Mouse (Mus musculus): ENCODE data around the gene Ccdc88a.
"Not testable (repeated sequence)": the region's sequence is repeated elsewhere in the genome, so short reads cannot be mapped to it uniquely, and the experiment has no call there.

Ccdc88a gene

DNA sequence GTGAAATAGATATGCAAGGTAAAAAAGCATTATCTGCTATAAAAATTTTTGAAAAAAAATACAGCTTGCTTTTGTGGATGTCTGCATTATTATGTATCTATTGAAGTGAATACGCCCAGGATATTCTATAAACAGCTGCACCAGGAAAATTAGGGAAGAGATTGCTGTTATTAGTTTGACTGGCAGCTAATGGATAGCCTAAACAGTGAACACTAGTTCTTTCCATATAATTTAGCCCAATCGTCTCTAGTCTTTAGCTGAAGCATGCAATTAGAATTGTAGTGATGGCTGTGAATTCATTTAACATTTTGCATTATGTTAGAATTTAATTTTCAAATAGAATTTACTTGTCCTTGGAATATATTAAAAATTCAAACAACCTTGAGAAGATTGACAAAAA lies 75.3 kb downstream of the Ccdc88a start:
- no peak for DNase-seq (ENCODE audit: low spot score in 2 of 2)

DNA sequence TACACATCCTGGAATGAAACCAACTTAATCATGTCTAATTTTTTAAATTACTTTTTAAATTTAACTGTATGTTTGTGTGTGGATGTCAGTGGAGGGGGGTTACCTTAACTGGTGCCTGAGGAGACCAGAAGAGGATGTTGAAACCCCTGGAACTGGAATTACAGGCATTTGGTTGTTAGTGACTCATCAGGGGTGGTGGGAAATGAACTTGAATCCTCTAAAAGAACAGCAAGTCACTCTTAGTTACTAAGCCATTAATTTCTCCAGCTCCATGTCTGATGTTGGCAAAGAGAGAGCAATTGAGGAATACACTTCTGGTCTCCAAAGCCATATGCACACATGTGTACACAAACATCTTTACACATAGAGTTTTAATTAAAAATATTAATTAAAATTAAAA lies 101.2 kb downstream of the Ccdc88a start:
- no peak for DNase-seq (ENCODE audit: low spot score in 2 of 2)

DNA sequence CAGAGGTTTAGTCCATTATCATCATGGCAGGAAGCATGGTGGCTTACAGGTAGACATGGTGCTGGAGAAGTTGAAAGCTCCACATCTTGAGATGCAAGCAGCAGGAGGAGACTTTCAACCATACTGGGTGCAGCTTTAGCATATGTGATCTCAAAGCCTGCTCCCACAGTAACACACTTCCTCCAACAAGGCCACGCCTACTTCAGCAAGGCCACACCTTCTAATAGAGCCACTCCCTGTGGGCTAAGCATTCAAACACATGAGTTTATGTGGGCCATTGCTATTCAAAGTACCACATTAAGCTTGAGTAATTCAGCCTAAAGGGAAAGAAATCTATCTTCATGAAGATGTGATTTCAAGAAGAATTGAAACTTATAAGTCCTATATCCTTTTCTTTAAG lies 119.7 kb downstream of the Ccdc88a start:
- DNase-seq (ENCODE audit: low spot score in 2 of 2) = no peak

DNA sequence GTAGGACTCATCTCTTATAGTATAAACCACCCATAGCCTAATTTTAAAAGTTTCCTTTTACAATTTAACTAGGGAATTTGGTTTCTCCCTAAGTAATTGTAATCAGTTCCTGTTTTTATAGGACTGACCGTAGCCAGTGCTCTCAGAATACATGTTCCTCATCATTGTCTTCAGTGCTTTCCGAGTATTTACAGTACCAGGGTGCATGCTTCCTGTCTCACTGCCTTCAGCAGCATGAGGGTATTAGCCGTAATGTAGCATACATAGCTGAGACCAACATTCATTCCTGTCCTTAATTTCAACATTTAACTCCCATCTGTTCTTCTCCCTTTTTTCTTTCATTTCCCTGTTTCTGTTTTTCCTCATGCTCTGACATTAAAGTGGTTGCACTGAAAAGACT lies 123.5 kb downstream of the Ccdc88a start:
- DNase-seq (ENCODE audit: low spot score in 2 of 2) = no peak

DNA sequence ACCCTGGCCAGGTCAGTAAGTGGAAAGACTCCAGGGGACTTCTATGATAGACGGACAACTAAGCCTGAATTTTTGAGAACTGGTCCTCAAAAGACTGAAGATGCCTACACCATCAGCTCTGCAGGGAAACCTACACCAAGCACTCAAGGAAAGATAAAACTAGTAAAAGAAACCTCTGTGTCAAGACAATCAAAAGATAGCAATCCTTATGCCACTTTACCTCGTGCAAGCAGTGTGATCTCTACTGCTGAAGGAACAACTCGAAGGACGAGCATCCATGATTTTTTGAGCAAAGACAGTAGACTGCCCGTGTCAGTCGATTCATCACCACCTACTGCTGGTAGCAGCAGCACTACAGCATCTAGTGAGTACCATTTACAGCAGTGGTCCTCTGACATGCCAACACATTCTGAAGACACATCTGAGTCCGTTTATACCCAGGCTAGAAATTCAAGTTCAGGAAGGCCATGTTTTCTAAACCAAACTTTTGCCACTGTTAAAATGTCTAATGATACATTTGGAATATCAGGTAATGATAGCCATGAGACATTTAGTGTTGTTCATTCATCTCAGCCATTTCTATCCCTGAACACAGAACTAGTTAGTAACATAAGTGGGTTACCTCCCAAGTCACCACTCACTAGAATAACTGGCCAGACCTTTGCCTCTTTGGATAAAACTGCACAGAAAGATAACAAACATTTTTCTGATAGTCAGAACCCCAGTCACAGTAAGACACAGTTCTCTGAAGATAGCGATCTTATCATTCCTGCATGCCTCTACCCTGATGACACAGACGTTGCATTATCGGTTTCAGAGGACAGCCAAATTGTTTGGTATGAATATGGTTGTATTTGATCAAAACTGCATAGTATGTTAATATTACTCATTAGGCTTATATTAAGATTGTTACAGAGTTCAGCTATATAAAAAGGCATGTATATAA lies 130.8 kb downstream of the Ccdc88a start:
- no peak for DNase-seq (ENCODE audit: low spot score in 2 of 2)

DNA sequence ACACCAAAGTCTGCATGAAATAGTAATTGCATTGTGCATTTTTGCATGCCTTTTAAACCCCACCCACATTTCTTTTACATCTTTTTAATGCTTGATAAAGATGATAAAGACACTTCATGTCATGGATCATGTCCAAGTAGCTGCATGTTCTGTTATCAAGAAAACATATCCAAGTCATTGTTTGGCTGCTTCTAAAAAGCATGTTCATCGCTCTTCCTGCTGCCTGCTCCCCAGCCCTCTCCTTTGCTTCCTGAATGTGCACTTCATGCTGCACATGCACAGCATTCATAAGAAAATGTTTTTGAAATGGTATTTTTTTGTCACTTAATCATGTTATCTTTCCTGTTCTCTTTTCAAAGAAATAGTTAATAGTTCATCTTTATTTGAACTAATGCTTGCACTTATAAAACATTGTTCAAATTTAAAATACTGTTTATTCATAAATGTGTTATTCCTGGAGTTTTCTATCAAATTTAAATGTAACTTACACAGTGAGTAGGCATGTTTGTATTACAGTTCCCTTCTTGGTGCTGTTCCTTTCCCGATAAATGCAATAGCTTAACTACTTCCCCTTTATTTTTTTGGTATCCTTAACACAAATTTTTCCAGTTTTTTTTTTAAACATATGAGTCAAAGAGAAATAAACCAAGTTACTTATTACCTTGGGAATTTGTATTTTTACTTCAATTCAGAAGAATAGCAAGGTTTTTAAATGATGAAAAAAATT lies 131.6 kb downstream of the Ccdc88a start:
- DNase-seq (ENCODE audit: low spot score in 2 of 2) = no peak

DNA sequence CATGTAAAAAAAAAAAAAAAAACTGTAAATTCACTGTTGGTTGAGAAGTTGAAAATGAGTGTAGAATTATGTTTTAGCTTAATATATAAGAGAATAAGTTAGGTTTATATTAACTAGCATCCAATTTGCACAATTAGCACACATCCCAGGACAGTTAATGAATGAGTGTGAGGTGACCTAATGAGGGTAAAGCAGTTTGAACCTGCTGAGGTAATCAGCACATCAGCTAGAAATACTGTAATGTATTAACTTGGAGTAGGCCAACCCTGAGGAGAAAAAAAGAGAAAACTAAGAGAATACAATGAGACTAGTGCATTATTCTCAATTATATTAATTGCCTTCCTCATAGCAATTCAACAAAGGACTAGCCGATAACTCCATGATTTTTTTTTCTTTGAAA lies 136.0 kb downstream of the Ccdc88a start:
- DNase-seq (ENCODE audit: low spot score in 2 of 2) = no peak

DNA sequence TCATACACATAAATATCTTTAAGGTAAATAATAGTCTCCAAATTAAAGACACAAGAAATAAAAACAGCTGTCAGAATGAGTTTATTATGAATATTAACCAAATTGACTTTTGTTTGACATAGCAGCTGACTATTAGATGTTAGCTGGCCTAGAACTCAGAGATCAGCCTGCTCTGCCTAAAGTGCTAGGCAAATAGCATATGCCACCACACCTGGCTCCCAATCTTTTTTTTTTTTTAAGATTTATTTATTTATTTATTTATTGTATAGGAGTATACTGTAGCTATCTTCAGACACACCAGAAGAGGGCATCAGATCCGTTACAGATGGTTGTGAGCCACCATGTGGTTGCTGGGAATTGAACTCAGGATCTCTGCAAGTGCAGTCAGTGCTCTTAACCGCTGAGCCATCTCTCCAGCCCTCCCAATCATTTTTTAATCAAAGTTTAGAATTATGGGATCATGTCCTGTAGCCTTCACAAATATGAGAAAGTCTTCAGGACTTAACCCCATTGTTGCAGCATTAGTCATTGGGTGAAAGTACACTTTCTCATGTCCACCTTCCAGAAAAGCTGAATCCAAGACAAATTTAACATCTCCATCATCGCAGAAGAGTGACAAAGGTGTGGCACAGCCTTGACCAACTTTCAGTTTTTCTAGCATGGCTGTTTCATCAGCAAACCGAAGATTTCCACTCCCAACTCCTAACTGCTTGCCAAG lies 139.5 kb downstream of the Ccdc88a start:
- DNase-seq (ENCODE audit: low spot score in 2 of 2) = no peak

DNA sequence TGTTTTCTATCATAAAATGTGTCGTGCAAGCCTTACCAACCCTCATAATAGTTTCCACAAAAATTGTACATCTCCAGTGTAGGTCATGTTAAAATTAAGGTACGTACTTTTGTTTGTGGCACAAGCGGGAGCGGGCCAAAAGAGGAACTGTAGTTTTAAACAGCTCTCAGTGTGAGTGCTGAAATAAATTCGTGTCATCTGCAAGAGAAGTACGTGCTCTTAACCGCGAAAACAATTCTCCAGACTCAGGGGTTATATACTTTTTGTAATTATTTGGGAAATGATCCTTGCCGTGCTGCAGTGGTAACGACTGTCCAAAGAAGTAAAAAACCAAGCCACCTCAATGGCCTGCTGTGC lies 140.8 kb downstream of the Ccdc88a start:
- DNase-seq (ENCODE audit: low spot score in 2 of 2) = no peak

DNA sequence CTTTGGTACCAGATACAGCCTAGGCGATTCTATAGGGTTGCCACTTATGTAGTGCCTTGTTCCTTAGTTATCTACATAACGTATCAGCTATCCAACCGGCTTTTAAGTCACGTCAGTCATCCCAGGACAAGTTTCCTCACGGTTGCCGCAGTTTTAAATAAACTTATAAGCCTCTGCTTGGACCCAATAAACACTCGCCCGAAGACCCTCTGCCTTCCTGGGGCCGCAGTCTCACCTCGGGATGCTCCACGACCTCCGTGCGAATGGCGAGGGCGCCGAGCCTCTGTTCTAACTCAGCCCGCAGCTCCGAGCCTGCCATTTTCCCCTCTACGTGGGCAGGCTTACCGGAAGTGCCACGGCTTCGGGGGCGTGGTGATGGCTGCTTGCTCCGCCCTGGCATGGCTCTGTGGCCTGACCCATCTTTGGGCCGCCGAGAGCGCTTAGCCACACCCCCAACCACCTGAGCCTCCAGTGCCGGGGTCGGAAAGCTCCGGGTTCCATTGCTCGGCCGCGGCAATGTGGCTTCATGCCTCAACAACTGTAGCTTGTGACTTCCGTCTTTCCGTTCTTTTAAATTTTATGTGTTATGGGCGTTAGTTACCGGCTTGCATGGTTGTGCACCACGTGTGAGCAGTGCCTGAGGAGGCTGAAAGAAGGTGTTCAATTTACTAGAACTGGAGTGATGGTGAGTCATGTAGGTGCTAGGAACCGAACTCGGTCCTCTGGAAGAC lies 141.4 kb downstream of the Ccdc88a start, which contains the start of gene Prorsd1:
Gene Prorsd1 (minus strand): TSS at position 352 of the 731 bp plus-strand sequence.
- DNase-seq (ENCODE audit: low spot score in 2 of 2) = peak; percentile 51 to 66

DNA sequence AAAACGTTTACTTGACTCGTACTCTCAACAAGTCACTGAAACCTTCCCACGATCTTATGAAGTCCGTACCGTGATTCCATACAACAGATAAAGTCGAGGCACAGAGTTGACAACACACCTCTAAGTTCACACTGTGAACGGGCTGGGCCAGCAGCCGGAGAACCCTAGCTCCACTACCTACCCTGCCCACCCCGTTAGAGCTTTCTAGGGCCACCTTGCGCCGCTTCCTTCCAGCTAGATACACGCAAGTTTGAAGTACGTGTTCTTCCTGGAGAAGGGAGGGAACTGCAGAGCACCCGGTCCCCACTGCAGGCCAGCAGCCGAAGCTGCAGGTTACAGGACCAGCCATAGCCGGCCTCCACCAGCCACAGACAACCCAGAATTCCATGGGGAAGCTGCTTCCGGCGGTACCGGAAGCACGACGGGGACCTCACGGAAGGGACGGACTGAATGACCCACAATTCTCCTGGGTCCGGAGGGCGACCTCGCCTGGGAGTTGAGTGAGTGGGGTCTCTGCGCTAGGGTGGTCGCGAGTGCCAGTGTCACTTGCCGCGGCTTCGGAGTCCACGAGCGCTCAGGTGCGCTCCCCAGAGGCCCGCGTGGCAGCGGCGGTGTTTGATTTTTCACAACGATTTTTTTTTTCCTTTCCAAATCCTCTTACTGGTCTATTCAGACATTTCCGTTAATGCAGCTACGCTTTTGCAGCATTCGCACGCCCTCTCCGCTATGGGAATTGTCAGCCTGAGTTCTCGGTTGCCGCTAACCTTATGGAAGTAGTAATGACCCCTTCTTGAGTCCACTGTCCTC lies 152.7 kb downstream of the Ccdc88a start, which contains the start of gene Mtif2:
Gene Mtif2 (plus strand): TSS at position 421 of the 807 bp plus-strand sequence.
- DNase-seq (ENCODE audit: low spot score in 2 of 2) = peak; percentile 81 to 82

DNA sequence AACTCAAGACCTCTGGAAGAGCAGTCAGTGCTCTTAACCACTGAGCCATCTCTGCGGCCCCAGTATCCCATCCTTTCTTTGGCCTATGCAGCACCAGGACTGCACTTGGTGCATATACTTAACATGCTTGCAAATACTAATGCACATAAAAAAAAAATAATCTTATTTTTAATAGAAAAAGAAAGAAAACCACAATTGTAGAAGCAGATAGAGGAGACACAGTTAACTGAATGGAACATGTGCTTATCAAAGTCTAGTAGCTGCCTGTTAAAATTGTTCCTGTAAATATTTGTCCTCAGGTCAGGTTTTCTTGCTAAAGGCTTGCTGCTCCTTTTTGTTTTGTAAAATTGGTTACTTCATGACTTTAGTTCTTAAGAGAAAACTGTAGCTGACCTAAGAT lies 164.7 kb downstream of the Ccdc88a start:
- DNase-seq (ENCODE audit: low spot score in 2 of 2) = no peak

DNA sequence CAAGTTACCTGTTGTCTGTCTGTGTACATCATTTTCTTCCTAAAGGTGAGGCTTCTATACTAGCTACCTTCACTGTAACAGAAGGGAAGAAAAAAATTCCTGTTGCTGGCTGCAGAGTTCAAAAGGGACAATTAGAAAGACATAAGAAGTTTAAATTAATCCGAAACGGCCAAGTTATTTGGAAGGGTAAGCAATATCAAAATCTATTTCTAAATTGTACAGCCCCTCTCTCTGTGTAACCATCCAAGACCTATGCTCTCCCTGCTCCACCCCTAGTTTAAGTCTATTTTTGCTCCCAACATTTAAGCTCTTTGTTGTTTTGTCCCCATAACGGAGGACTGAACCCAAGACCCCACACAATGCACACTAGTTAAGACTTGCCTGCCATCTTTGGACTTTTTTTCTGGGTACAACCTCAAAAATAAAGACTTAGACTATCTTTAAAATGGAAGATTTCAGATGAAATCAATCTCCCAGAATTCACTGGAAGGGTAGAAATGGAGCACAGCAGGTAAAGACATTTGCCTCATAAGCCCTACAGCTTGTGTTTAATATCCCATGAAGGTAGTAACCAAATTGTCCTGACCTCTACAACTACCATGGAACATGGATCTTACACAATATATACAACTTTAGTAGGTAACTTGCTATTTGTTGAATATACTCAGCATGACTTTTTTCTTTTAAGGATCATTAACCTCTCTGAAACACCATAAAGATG lies 170.9 kb downstream of the Ccdc88a start:
- DNase-seq (ENCODE audit: low spot score in 2 of 2) = no peak

DNA sequence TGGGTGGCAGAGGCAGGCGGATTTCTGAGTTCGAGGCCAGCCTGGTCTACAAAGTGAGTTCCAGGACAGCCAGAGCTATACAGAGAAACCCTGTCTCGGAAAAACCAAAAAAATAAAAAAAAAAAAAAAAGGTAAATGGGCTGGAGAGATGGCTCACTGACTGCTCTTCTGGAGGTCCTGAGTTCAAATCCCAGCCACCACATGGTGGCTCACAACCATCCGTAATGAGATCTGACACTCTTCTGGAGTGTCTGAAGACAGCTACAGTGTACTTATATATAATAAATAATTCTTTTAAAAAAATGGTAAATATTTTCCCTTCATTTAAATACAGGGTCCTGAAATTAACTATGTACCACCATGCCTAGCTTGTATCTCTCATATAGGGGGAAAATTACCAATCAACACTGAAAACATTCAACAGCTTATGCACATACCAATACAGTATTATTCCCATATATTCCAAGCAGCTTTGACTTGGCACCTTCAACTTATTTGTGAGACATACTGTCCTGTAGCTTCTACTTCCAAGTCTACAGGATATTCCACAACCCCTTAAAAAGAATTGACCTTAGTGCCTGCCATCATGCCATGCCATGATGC lies 171.8 kb downstream of the Ccdc88a start:
- not testable (repeated sequence) for DNase-seq (ENCODE audit: low spot score in 2 of 2)

DNA sequence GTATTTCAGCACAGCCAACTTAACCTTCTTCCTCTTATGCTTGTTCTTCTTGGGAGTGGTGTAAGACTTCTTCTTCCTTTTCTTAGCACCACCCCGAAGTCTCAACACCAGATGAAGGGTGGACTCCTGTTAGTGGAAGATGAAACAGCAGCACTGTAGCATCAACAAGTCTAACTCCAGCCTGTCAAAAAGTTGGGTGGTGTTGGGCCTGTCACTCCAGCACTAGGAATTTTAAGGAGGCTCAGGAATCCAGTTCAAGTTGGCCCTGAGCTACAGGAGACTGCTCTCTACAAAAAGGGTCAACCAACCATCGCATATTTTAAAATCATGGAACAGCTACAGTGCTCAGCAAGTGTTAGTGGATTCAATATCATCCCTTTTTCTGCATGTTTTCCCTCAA lies 172.8 kb downstream of the Ccdc88a start:
- DNase-seq (ENCODE audit: low spot score in 2 of 2) = not testable (repeated sequence)

DNA sequence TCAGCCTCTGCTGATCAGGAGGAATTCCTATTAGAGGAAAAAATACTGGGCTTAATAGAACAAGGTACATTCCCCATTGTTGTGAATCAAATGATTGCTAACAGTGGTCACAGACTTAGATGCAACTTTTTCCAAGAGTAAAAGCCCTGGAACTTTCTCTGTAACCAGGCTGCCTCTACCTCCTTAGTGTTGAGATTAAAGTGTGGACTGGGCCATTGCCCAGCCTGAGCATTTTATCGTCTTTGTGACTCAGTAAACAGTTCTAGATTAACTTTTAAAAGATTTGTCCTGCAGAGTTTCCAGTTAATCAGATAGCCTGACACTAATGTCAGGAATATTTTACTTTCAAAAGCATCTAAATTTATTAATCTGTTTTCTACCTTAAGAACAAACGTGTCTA lies 173.3 kb downstream of the Ccdc88a start:
- DNase-seq (ENCODE audit: low spot score in 2 of 2) = no peak

DNA sequence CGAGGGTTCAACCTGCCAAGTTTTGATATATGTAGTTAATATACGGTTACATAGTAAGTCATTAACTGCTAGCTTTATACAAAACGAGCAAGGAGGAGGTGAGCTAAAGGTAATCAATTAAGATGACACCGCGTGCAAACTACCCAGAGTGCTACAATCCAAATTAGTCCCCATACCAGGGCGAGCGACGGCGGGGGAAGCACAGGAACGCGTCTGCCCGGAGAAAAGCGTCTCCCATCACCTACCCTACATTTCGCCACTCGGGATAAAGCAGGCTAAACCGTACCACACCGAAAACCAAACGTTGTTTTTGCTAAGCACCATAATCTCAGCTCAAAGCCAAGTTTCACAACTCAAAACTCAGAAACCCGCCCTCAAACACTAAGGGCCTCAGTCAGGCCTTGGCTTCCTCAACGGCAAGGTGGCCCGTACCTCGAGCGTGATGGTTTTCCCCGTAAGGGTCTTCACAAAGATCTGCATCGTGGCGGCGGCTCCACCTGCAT lies 173.8 kb downstream of the Ccdc88a start:
- no peak for DNase-seq (ENCODE audit: low spot score in 2 of 2)

DNA sequence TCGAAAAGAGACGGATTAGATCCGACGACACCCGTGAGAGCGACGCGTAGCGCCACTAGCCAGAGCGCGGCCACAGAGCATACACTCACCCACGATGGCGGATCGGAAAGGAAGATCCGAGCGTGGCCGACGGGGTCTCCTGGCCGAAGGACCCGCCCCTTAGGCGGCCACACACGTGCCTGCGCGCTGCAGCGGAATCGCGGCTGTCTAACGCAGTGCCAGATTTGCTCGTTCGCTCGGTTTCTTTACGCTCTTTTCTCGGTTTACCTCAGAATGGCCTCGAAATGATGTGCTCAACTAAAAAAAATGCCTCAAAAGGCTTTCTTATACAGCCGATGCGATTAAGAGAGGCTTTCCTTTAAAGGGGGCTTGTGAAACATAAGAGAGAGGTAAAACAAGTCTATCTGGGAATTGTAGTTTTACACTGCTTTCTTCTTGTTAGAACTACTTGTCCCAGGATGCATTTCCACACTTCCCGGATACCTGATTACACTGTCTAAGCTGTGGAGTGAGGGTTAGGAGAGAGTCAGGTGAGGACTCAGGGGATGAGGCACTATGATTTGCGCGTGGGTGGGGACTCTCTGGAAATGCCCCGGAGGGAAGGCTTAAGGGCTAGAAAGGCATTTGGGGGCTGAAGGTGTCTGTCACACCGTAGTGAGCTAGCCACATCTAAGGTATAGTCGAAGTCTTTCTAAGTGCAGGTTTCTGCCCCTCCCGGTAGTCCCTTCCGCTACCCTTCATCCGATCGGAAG lies 174.5 kb downstream of the Ccdc88a start, which contains the start of the genes Clhc1 and Rps27a:
Gene Clhc1 (plus strand): TSS at position 199 of the 752 bp plus-strand sequence.
Gene Rps27a (minus strand): TSS at position 358 of the 752 bp plus-strand sequence.
- DNase-seq (ENCODE audit: low spot score in 2 of 2) = peak; percentile 95
